Mouse (Mus musculus) heart, adult 2 months (tissue): ENCODE measurements at regions not wholly inside any gene's neighbourhood (a gene's known extent, or its start where the extent isn't known, plus 50 kb on each side); places are given as distances from the start of the nearest gene placed in this dataset.

Experiments
- CTCF ChIP-seq: fragments of 200-600 bp; IDR thresholded peaks from 2 replicates; pipeline ENCODE4 v1.8.1; 2022; ENCODE audit warnings: antibody characterized with exemption, mild to moderate bottlenecking, moderate library complexity
- EP300 ChIP-seq: fragments of 200-500 bp; IDR thresholded peaks from 2 replicates; pipeline ENCODE4 v1.6.1; 2011; ENCODE audit warnings: low read depth, low read length, control low read depth; ENCODE audit not compliant: insufficient read depth
- POLR2A ChIP-seq: fragments of 200-500 bp; IDR thresholded peaks from 2 replicates; pipeline ENCODE4 v1.6.1; 2011; ENCODE audit warnings: mild to moderate bottlenecking, low read depth, low read length, control low read depth; ENCODE audit not compliant: insufficient read depth

DNA sequence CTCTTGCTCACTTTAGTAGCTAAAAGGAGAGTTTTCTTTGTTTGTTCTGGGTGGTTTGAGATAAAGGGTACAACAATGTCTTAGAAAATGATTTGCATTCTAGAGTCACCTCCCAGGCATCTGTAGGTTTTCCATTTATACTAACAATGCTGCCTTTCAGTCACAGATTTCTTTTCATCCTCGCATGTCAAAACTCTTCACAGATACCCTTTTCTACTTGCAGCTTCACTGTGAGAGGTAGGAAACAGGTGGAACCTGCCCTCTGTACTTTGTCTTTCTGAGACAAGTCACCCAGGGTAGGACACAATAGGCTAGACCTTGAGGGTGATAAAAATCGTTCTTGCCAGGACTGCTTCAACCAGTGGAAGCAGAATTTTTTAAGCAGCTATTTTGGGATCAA lies 1002.5 kb downstream of the Sorcs1 start:
- TF ChIP-seq CTCF = no peak
- TF ChIP-seq POLR2A = no peak
- TF ChIP-seq EP300 = no peak
